Mouse (Mus musculus): Measurements from ENCODE around the gene Sorcs3. TPM values are rescaled to one million over a fixed set of nuclear protein-coding genes. Genes with fewer than 3 reads are reported as not detected.

Sorcs3 gene
- polyA plus RNA-seq, 1 experiment from 2014 or later, result 0.08 TPM

GRCm38 (mm10) chr19:48429755-48430154 lies 223.9 kb downstream of the Sorcs3 start:
- no peak overlapping the region for H3K27ac ChIP-seq (ENCODE audit: low read depth)
- peak; percentile 16 for DNase-seq
- WGBS, result 26% methylated on average over 2 of the region's 2 CpGs
- H3K9ac ChIP-seq, result no peak overlapping the region
- no peak overlapping the region for H3K4me2 ChIP-seq
- no peaks in the 10 kb centered on the region for H3K9me3 ChIP-seq (ENCODE audit: low read depth, low read length)
- H3K4me3 ChIP-seq (ENCODE audit: low read depth, low read length), result no peak overlapping the region
- H3K4me1 ChIP-seq (ENCODE audit: insufficient read depth), result no peaks in the 10 kb centered on the region
- TF ChIP-seq CTCF (IDR thresholded peaks at IDR 0.05; ENCODE audit: low read depth), result no peak
- no peak for ATAC-seq (ENCODE audit: insufficient read depth)
- no peaks in the 10 kb centered on the region for H3K36me3 ChIP-seq (ENCODE audit: insufficient read depth)
- no peaks in the 10 kb centered on the region for H3K27me3 ChIP-seq (ENCODE audit: insufficient read depth, low read length)

- Histone ChIP-seq H3K9ac (no peak overlapping the region), H3K4me2 (no peak overlapping the region), H3K4me3 (ENCODE audit: low read depth, low read length) (no peak overlapping the region), H3K27me3 (ENCODE audit: insufficient read depth, low read length) (no peaks in the 10 kb centered on the region), H3K4me1 (ENCODE audit: insufficient read depth) (no peaks in the 10 kb centered on the region), H3K27ac (ENCODE audit: low read depth) (no peak overlapping the region), H3K9me3 (ENCODE audit: low read depth, low read length) (no peaks in the 10 kb centered on the region), H3K36me3 (ENCODE audit: insufficient read depth) (no peaks in the 10 kb centered on the region)
- ATAC-seq (ENCODE audit: insufficient read depth) (no peak), DNase-seq (no peak)
- 85% methylated on average over 5 of the region's 5 CpGs for whole genome bisulfite sequencing
- no peak for TF ChIP-seq CTCF (IDR thresholded peaks at IDR 0.05; ENCODE audit: low read depth)
Observed at GRCm38 (mm10) chr19:48430328-48430727, 224.5 kb downstream of the Sorcs3 start.

- ATAC-seq (ENCODE audit: insufficient read depth) (no peak), DNase-seq (no peak)
- H3K27me3 ChIP-seq (ENCODE audit: insufficient read depth, low read length), result no peaks in the 10 kb centered on the region
- no peak overlapping the region for H3K4me2 ChIP-seq
- no peaks in the 10 kb centered on the region for H3K36me3 ChIP-seq (ENCODE audit: insufficient read depth)
- no peak overlapping the region for H3K9ac ChIP-seq
- H3K4me3 ChIP-seq (ENCODE audit: low read depth, low read length), result no peak overlapping the region
- no peak overlapping the region for H3K27ac ChIP-seq (ENCODE audit: low read depth)
- WGBS, result 73% methylated on average over 1 of the region's 1 CpGs
- no peaks in the 10 kb centered on the region for H3K4me1 ChIP-seq (ENCODE audit: insufficient read depth)
- TF ChIP-seq CTCF (IDR thresholded peaks at IDR 0.05; ENCODE audit: low read depth), result no peak
- no peaks in the 10 kb centered on the region for H3K9me3 ChIP-seq (ENCODE audit: low read depth, low read length)
Observed at GRCm38 (mm10) chr19:48438450-48438849, 232.6 kb downstream of the Sorcs3 start.

DNA sequence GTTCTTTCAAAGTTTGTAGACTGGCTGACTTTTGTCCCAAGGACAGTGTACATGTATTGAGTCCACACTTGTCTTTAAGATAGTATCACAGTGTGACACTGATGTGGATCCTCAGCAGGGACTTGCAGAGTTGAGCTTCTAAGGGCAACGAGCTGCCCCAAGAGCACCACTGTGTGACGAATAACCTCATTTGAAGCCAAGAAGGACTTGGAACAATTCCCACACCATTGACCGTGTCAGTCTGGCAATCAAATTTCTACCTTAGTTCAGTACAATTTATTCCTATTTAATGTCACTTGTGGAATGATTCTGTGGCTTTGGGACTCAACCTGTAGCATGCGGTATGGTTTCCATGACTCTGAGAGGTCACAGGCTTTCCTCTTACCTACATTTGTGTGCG lies 255.3 kb downstream of the Sorcs3 start:
- ATAC-seq (ENCODE audit: insufficient read depth), result no peak
- Histone ChIP-seq H3K9me3 (ENCODE audit: low read depth, low read length) (no peaks in the 10 kb centered on the region), H3K4me2 (no peak overlapping the region), H3K9ac (no peak overlapping the region), H3K27ac (ENCODE audit: low read depth) (no peak overlapping the region), H3K4me1 (ENCODE audit: insufficient read depth) (no peaks in the 10 kb centered on the region), H3K27me3 (ENCODE audit: insufficient read depth, low read length) (no peaks in the 10 kb centered on the region), H3K36me3 (ENCODE audit: insufficient read depth) (no peaks in the 10 kb centered on the region), H3K4me3 (ENCODE audit: low read depth, low read length) (no peak overlapping the region)
- no peak for DNase-seq
- no peak for TF ChIP-seq CTCF (IDR thresholded peaks at IDR 0.05; ENCODE audit: low read depth)
- 85% methylated on average over 5 of the region's 5 CpGs for WGBS

DNA sequence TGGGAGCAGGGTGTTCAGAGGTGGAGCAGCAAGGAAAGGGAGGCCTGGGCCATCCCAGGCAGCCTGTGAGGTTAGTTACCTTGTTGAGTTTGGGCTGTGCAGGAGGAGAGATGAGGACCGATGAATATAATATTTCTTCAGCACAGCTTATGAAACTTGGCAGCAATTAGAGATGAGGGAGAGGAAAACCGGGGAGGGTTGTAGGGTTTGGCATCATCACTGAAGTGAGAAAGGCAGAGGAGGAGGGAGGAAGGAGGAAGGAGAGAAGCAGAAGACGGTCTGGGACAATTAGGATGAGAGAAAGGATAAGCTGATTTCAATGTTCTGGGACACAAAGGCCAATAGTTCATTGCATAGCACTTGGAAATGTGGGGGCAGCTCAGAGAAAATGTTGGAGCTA lies 256.6 kb downstream of the Sorcs3 start:
- Histone ChIP-seq H3K27ac (ENCODE audit: low read depth) (no peak overlapping the region), H3K4me1 (ENCODE audit: insufficient read depth) (no peaks in the 10 kb centered on the region), H3K4me3 (ENCODE audit: low read depth, low read length) (no peak overlapping the region), H3K36me3 (ENCODE audit: insufficient read depth) (no peaks in the 10 kb centered on the region), H3K27me3 (ENCODE audit: insufficient read depth, low read length) (no peaks in the 10 kb centered on the region), H3K9me3 (ENCODE audit: low read depth, low read length) (no peaks in the 10 kb centered on the region), H3K4me2 (no peak overlapping the region), H3K9ac (no peak overlapping the region)
- ATAC-seq (ENCODE audit: insufficient read depth) (no peak), DNase-seq (no peak)
- WGBS, result 67% methylated on average over 3 of the region's 3 CpGs
- no peak for TF ChIP-seq CTCF (IDR thresholded peaks at IDR 0.05; ENCODE audit: low read depth)

DNA sequence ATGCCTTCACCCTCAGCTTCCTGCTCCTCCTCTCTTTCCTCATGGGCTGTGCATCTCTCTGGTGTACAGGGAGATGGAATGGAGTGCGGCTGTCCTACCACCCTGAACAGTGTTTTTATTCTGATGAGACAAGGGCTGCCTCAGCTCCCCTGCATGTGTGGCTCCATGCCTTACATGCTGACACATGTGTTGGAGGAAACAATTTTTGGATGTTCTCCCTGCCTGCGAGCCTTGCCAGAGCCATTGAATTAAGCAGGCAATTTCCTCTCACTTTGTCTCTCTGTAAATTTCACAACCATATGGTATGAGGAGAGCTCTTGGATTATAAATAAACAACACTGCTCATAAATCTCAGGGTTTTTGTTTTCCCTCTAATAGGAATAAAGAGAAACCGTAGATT lies 257.7 kb downstream of the Sorcs3 start:
- H3K4me1 ChIP-seq (ENCODE audit: insufficient read depth), result no peaks in the 10 kb centered on the region
- H3K36me3 ChIP-seq (ENCODE audit: insufficient read depth), result no peaks in the 10 kb centered on the region
- ATAC-seq (ENCODE audit: insufficient read depth), result peak; percentile 87
- no peak overlapping the region for H3K9ac ChIP-seq
- WGBS, result 37% methylated on average over 3 of the region's 3 CpGs
- no peak overlapping the region for H3K4me2 ChIP-seq
- DNase-seq, result peak; percentile 78
- H3K27ac ChIP-seq (ENCODE audit: low read depth), result no peak overlapping the region
- no peak for TF ChIP-seq CTCF (IDR thresholded peaks at IDR 0.05; ENCODE audit: low read depth)
- H3K9me3 ChIP-seq (ENCODE audit: low read depth, low read length), result no peaks in the 10 kb centered on the region
- no peaks in the 10 kb centered on the region for H3K27me3 ChIP-seq (ENCODE audit: insufficient read depth, low read length)
- H3K4me3 ChIP-seq (ENCODE audit: low read depth, low read length), result no peak overlapping the region

DNA sequence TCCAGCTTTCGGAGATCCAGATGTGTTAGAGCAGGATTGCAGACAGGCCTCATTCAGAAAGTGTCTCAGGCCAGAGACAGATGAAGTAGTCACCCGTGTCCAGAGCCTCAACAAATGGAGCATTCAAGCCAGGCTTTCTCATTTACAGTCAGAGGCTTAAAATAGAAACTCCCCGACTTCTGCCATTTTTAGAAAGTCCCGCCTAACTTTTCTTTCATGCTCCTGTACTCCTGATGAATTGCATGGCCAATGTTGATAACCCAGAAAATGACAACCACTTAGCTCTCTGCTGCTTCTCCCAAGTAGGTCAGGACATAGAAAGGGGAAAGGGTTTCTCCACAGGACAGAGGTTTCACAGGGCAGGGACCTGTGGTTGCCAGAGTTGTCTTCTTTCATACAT lies 261.6 kb downstream of the Sorcs3 start:
- WGBS, result 61% methylated on average over 4 of the region's 4 CpGs
- ATAC-seq (ENCODE audit: insufficient read depth), result no peak

More for the DNA sequence above, 261.6 kb downstream of the Sorcs3 start:
- Histone ChIP-seq H3K36me3 (ENCODE audit: insufficient read depth) (no peaks in the 10 kb centered on the region), H3K4me2 (no peak overlapping the region), H3K4me1 (ENCODE audit: insufficient read depth) (no peaks in the 10 kb centered on the region), H3K27ac (ENCODE audit: low read depth) (no peak overlapping the region), H3K9me3 (ENCODE audit: low read depth, low read length) (no peaks in the 10 kb centered on the region), H3K27me3 (ENCODE audit: insufficient read depth, low read length) (no peaks in the 10 kb centered on the region), H3K9ac (no peak overlapping the region), H3K4me3 (ENCODE audit: low read depth, low read length) (no peak overlapping the region)
- DNase-seq, result no peak
- no peak for TF ChIP-seq CTCF (IDR thresholded peaks at IDR 0.05; ENCODE audit: low read depth)
